Comparison of ENCODE assay signal across 16 mouse cellular contexts in the genomic region with DNA sequence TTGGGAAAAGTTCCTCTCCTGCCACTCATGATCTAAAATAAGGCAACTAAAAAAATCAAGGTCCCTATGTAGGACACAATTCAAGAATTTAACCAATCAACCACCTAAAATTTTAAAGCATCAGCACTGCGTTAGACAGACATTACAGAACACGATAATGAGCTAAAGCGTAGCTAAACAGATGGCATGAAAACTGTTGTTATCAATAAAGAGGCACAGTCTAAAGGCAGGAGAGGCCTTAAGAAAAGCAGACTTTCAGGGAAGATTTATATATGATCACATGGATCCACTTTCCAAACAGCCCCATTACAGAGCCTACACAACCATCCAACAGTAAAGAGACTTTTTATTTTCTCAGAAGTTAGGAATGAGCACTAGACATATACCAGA. TPM values are rescaled to one million over a fixed set of nuclear protein-coding genes. Genes with fewer than 3 reads are reported as not detected.
DNase-seq lines count a peak whose midpoint lies in the region; ATAC-seq and TF ChIP-seq lines count a peak whose summit lies in the region.
"Had no signal": no experiment of that assay in that cellular context is flagged by ENCODE, and none has a peak within 500 bp of the region (broad histone marks: within the 10 kb centered on the region; RNA-seq: fewer than 3 reads in every experiment).

No protein-coding gene starts in this region.

- no peaks in the 10 kb centered on the region for H3K4me1 ChIP-seq in hindbrain, embryonic 11.5 days (replicated peaks; ENCODE audit: control insufficient read depth, insufficient read depth, low read length)
- H3K4me1 ChIP-seq in limb, embryonic 15.5 days = no peaks in the 10 kb centered on the region
- no peaks in the 10 kb centered on the region for H3K4me1 ChIP-seq in neural tube, embryonic 15.5 days
- H3K4me1 ChIP-seq in intestine, embryonic 15.5 days (replicated peaks) = no peaks in the 10 kb centered on the region
- H3K4me1 ChIP-seq: heart, embryonic 12.5 days; liver, embryonic 15.5 days had no signal

- TF ChIP-seq CTCF in layer of hippocampus, adult 2 months (conservative IDR thresholded peaks at IDR 0.05) = no peak

- intact Hi-C loops in left cerebral cortex, postnatal 14 days (cut with DNase I) = no loop called here

- 86% methylated on average over 3 of the region's 3 CpGs for WGBS in hindbrain, embryonic 11.5 days
- 83% methylated on average over 3 of the region's 3 CpGs for WGBS in limb, embryonic 15.5 days
- WGBS in neural tube, embryonic 15.5 days = 49% methylated on average over 3 of the region's 3 CpGs
- WGBS in intestine, embryonic 15.5 days = 85% methylated on average over 3 of the region's 3 CpGs

- H3K9me3 ChIP-seq in hindbrain, embryonic 11.5 days (ENCODE audit: control insufficient read depth, low read length) = no peaks in the 10 kb centered on the region
- no peaks in the 10 kb centered on the region for H3K9me3 ChIP-seq in limb, embryonic 15.5 days
- no peaks in the 10 kb centered on the region for H3K9me3 ChIP-seq in neural tube, embryonic 15.5 days (replicated peaks)
- no peaks in the 10 kb centered on the region for H3K9me3 ChIP-seq in intestine, embryonic 15.5 days
- H3K9me3 ChIP-seq: liver, embryonic 15.5 days had no signal

- peak overlapping the region; percentile 75 for H3K27ac ChIP-seq in layer of hippocampus, adult 2 months
- H3K27ac ChIP-seq in hindbrain, embryonic 11.5 days (ENCODE audit: low read depth, low read length) = no peak overlapping the region
- H3K27ac ChIP-seq in limb, embryonic 15.5 days = no peak overlapping the region
- no peak overlapping the region for H3K27ac ChIP-seq in neural tube, embryonic 15.5 days (replicated peaks)
- no peak overlapping the region for H3K27ac ChIP-seq in intestine, embryonic 15.5 days
- H3K27ac ChIP-seq: liver, embryonic 15.5 days had no signal

- no peak overlapping the region for H3K4me2 ChIP-seq in hindbrain, embryonic 11.5 days (replicated peaks; ENCODE audit: low read depth, low read length)
- H3K4me2 ChIP-seq in limb, embryonic 15.5 days = no peak overlapping the region
- no peak overlapping the region for H3K4me2 ChIP-seq in neural tube, embryonic 15.5 days
- H3K4me2 ChIP-seq in intestine, embryonic 15.5 days (replicated peaks) = no peak overlapping the region
- H3K4me2 ChIP-seq: heart, embryonic 12.5 days; liver, embryonic 15.5 days had no signal

- DNase-seq in layer of hippocampus, adult 2 months (ENCODE audit: low spot score in 2 of 2) = no peak
- no peak for DNase-seq in layer of hippocampus, adult 11-12 months (ENCODE audit: low spot score)
- no peak for DNase-seq in hindbrain, embryonic 11.5 days (ENCODE audit: low spot score)
- no peak for DNase-seq in kidney, postnatal 25 days
- no peak for DNase-seq in left cerebral cortex, postnatal 14 days (ENCODE audit: low spot score in 2 of 2)

- no peak overlapping the region for H3K4me3 ChIP-seq in layer of hippocampus, adult 2 months
- H3K4me3 ChIP-seq in hindbrain, embryonic 11.5 days (ENCODE audit: low read depth, low read length) = no peak overlapping the region
- no peak overlapping the region for H3K4me3 ChIP-seq in limb, embryonic 15.5 days
- no peak overlapping the region for H3K4me3 ChIP-seq in neural tube, embryonic 15.5 days (replicated peaks)
- H3K4me3 ChIP-seq in intestine, embryonic 15.5 days (replicated peaks) = no peak overlapping the region
- H3K4me3 ChIP-seq: heart, embryonic 12.5 days; liver, embryonic 15.5 days had no signal

- H3K27me3 ChIP-seq in hindbrain, embryonic 11.5 days (ENCODE audit: control insufficient read depth, insufficient read depth, low read length) = no peaks in the 10 kb centered on the region
- 0 out of 2 replicates have a peak, but pooled peaks cover 4% of the 10 kb centered on the region for H3K27me3 ChIP-seq in limb, embryonic 15.5 days
- H3K27me3 ChIP-seq in neural tube, embryonic 15.5 days (replicated peaks) = no peaks in the 10 kb centered on the region
- H3K27me3 ChIP-seq in intestine, embryonic 15.5 days (replicated peaks) = no peaks in the 10 kb centered on the region
- H3K27me3 ChIP-seq: liver, embryonic 15.5 days had no signal

- no peak overlapping the region for H3K9ac ChIP-seq in hindbrain, embryonic 11.5 days (ENCODE audit: low read depth, low read length)
- no peak overlapping the region for H3K9ac ChIP-seq in limb, embryonic 15.5 days
- H3K9ac ChIP-seq in neural tube, embryonic 15.5 days (replicated peaks) = no peak overlapping the region
- no peak overlapping the region for H3K9ac ChIP-seq in intestine, embryonic 15.5 days
- H3K9ac ChIP-seq: heart, embryonic 12.5 days; liver, embryonic 15.5 days had no signal

- H3K36me3 ChIP-seq in hindbrain, embryonic 11.5 days (ENCODE audit: control insufficient read depth, insufficient read depth, low read length) = no peaks in the 10 kb centered on the region
- no peaks in the 10 kb centered on the region for H3K36me3 ChIP-seq in limb, embryonic 15.5 days
- no peaks in the 10 kb centered on the region for H3K36me3 ChIP-seq in neural tube, embryonic 15.5 days
- no peaks in the 10 kb centered on the region for H3K36me3 ChIP-seq in intestine, embryonic 15.5 days
- H3K36me3 ChIP-seq: heart, embryonic 12.5 days; liver, embryonic 15.5 days had no signal

- ATAC-seq in hindbrain, embryonic 11.5 days (ENCODE audit: low FRiP score) = peak; percentile 47
- peak; percentile 4; the same call in 1 of the 2 replicates for ATAC-seq in limb, embryonic 15.5 days (ENCODE audit: insufficient number of reproducible peaks, low FRiP score, low TSS enrichment, low read depth)
- peak; percentile 38; the same call in 1 of the 2 replicates for ATAC-seq in neural tube, embryonic 15.5 days (ENCODE audit: low FRiP score)
- no peak for ATAC-seq in intestine, embryonic 15.5 days

RNA-seq across cellular contexts. Expression of gene Traf6, which starts 12.5 kb away (rescaled TPM):
- 10 to 100 TPM; 14.1 to 16.8 TPM for total RNA-seq in layer of hippocampus, adult 2 months (2021)
- polyA plus RNA-seq in hindbrain, embryonic 11.5 days (2014; fragmentation: Nextera tagmentation; extraction: Ambion mirVana) = 16.5 and 19.2 TPM in 2 replicates
- 10.3 and 10.5 TPM in 2 replicates for polyA plus RNA-seq in limb, embryonic 15.5 days (2015; fragmentation: Nextera tagmentation; extraction: Ambion mirVana)
- polyA plus RNA-seq in neural tube, embryonic 15.5 days (2015; fragmentation: Nextera tagmentation; extraction: Ambion mirVana) = 4.0 and 5.5 TPM in 2 replicates
- 8.2 and 9.2 TPM in 2 replicates for polyA plus RNA-seq in intestine, embryonic 15.5 days (2015; fragmentation: Nextera tagmentation; extraction: Ambion mirVana)
- total RNA-seq in left cerebral cortex, postnatal 14 days (2021) = 1 to 10 TPM; 9.0 to 9.3 TPM

RNA-seq across cellular contexts. Expression of gene B230118H07Rik, which starts 16.4 kb away (rescaled TPM):
- 10 to 100 TPM; 32.0 to 32.3 TPM for total RNA-seq in layer of hippocampus, adult 2 months (2021)
- polyA plus RNA-seq in hindbrain, embryonic 11.5 days (2014; fragmentation: Nextera tagmentation; extraction: Ambion mirVana) = 69.9 and 72.5 TPM in 2 replicates
- 45.6 and 49.7 TPM in 2 replicates for polyA plus RNA-seq in limb, embryonic 15.5 days (2015; fragmentation: Nextera tagmentation; extraction: Ambion mirVana)
- polyA plus RNA-seq in neural tube, embryonic 15.5 days (2015; fragmentation: Nextera tagmentation; extraction: Ambion mirVana) = 50.1 and 53.8 TPM in 2 replicates
- polyA plus RNA-seq in intestine, embryonic 15.5 days (2015; fragmentation: Nextera tagmentation; extraction: Ambion mirVana) = 52.0 and 57.2 TPM in 2 replicates
- 10 to 100 TPM; 21.2 to 24.3 TPM for total RNA-seq in left cerebral cortex, postnatal 14 days (2021)

RNA-seq across cellular contexts. Expression of gene Rag1, which starts 16.4 kb away (rescaled TPM):
- under 1 TPM; 0.15 to 0.25 TPM for total RNA-seq in layer of hippocampus, adult 2 months (2021)
- polyA plus RNA-seq in hindbrain, embryonic 11.5 days (2014; fragmentation: Nextera tagmentation; extraction: Ambion mirVana) = 0.39 and 0.59 TPM in 2 replicates
- 0.05 TPM in 2 replicates for polyA plus RNA-seq in limb, embryonic 15.5 days (2015; fragmentation: Nextera tagmentation; extraction: Ambion mirVana)
- 0.04 and 11.6 TPM in 2 replicates for polyA plus RNA-seq in neural tube, embryonic 15.5 days (2015; fragmentation: Nextera tagmentation; extraction: Ambion mirVana)
- polyA plus RNA-seq in intestine, embryonic 15.5 days (2015; fragmentation: Nextera tagmentation; extraction: Ambion mirVana) = 0.03 TPM in 1 of 2 replicates, not detected in the other
- total RNA-seq in left cerebral cortex, postnatal 14 days (2021) = under 1 TPM; 0.27 to 0.37 TPM
- polyA plus RNA-seq: heart, embryonic 12.5 days; kidney, adult 2 months had no signal

RNA-seq across cellular contexts. Expression of gene Rag2, which starts 41.2 kb away (rescaled TPM):
- total RNA-seq in layer of hippocampus, adult 2 months (2021) = not detected
- polyA plus RNA-seq in hindbrain, embryonic 11.5 days (2014; fragmentation: Nextera tagmentation; extraction: Ambion mirVana) = 0.06 and 0.49 TPM in 2 replicates
- polyA plus RNA-seq in limb, embryonic 15.5 days (2015; fragmentation: Nextera tagmentation; extraction: Ambion mirVana) = not detected in 2 replicates
- 13.1 TPM in 1 of 2 replicates, not detected in the other for polyA plus RNA-seq in neural tube, embryonic 15.5 days (2015; fragmentation: Nextera tagmentation; extraction: Ambion mirVana)
- polyA plus RNA-seq in intestine, embryonic 15.5 days (2015; fragmentation: Nextera tagmentation; extraction: Ambion mirVana) = 0.08 and 0.09 TPM in 2 replicates
- total RNA-seq in left cerebral cortex, postnatal 14 days (2021) = not detected
- total RNA-seq: adrenal gland, adult 8-10 months; gastrocnemius, postnatal 25 days; heart, postnatal 4 days; layer of hippocampus, adult 18-20 months; monocyte, adult 5-6 weeks had no signal
- polyA plus RNA-seq: heart, embryonic 12.5 days; kidney, adult 2 months had no signal
